Mouse (Mus musculus) lung, adult 2 months (tissue): ENCODE data around the gene Tmem234. TPM values are rescaled to one million over a fixed set of nuclear protein-coding genes. Genes with fewer than 3 reads are reported as not detected.

ENCODE experiments used
- DNase-seq: peaks from one replicate; pipeline ENCODE4 v3.0.0; 2022
- H3K4me1 ChIP-seq: fragments of 200-500 bp; 2 replicates; pipeline ENCODE4 v1.6.1; 2011; ENCODE audit warnings: low read length; ENCODE audit not compliant: control insufficient read depth, insufficient read depth
- H3K4me3 ChIP-seq: fragments of 200-500 bp; replicated peaks from 2 replicates; pipeline ENCODE3; 2011; ENCODE audit warnings: low read depth, mild to moderate bottlenecking, control low read depth, low read length; ENCODE audit errors: extremely low read depth
- CTCF ChIP-seq: fragments of 200-500 bp; IDR thresholded peaks from 2 replicates; pipeline ENCODE4 v1.5.1; 2011; ENCODE audit warnings: mild to moderate bottlenecking, low read length, control low read depth; ENCODE audit not compliant: insufficient read depth
- POLR2A ChIP-seq: fragments of 200-500 bp; IDR thresholded peaks from 2 replicates; pipeline ENCODE4 v1.6.1; 2011; ENCODE audit warnings: low read depth, mild to moderate bottlenecking, control low read depth, low read length, borderline replicate concordance; ENCODE audit errors: extremely low read depth
- WGBS: fragments of 180-500 bp; shearing (Covaris S2); methylation state at CpG from one replicate; pipeline ENCODE4 v1.1.7; 2018; 5-methylcytosine and 5-hydroxymethylcytosine counted together
- polyA plus RNA-seq: library from polyadenylated mRNA; depleted of rRNA; stranded (reverse); fragments of >200 nt; gene quantifications from 2 replicates; pipeline ENCODE4 v1.2.3, GENCODE M21; 2012

Tmem234 gene
- polyA plus RNA-seq, 1 experiment, result 136 TPM

- no peak for DNase-seq
- Histone ChIP-seq H3K4me3 (no peak overlapping the region), H3K4me1 (no peaks in the 10 kb centered on the region)
- TF ChIP-seq CTCF, result no peak
- TF ChIP-seq POLR2A, result no peak
- 68% methylated on average over 12 of the region's 12 CpGs for WGBS
Observed at GRCm38 (mm10) chr4:129609139-129609631, 8.7 kb downstream of the Tmem234 start.

GRCm38 (mm10) chr4:129610026-129610425, 9.6 kb downstream of the Tmem234 start:
- Histone ChIP-seq H3K4me1 (no peaks in the 10 kb centered on the region), H3K4me3 (no peak overlapping the region)
- WGBS, result 66% methylated on average over 4 of the region's 4 CpGs
- DNase-seq, result no peak
- no peak for TF ChIP-seq CTCF

- whole genome bisulfite sequencing, result 56% methylated on average over 4 of the region's 4 CpGs
- no peak for TF ChIP-seq POLR2A
- no peak for TF ChIP-seq CTCF
- no peak for DNase-seq
- no peaks in the 10 kb centered on the region for H3K4me1 ChIP-seq
- no peak overlapping the region for H3K4me3 ChIP-seq
Observed at GRCm38 (mm10) chr4:129610472-129610871, 10.0 kb downstream of the Tmem234 start.

- WGBS, result 63% methylated on average over 6 of the region's 6 CpGs
- H3K4me1 ChIP-seq, result no peaks in the 10 kb centered on the region
- peak; percentile 62 for DNase-seq
- no peak for TF ChIP-seq CTCF
- no peak for TF ChIP-seq POLR2A
- H3K4me3 ChIP-seq, result no peak within 1 kb of the TSS
Observed at GRCm38 (mm10) chr4:129614093-129614492, 13.6 kb downstream of the Tmem234 start, which contains the start of gene Dcdc2b. Gene Dcdc2b (minus strand): TSS chr4:129614257.

GRCm38 (mm10) chr4:129615801-129616290, 15.4 kb downstream of the Tmem234 start:
- DNase-seq, result no peak
- TF ChIP-seq POLR2A, result no peak
- no peak for TF ChIP-seq CTCF
- Histone ChIP-seq H3K4me3 (no peak overlapping the region), H3K4me1 (peaks cover 6% of the 10 kb centered on the region)
- 89% methylated on average over 9 of the region's 9 CpGs for WGBS

GRCm38 (mm10) chr4:129616631-129617030, 16.2 kb downstream of the Tmem234 start:
- H3K4me3 ChIP-seq, result no peak overlapping the region
- peaks cover 7% of the 10 kb centered on the region for H3K4me1 ChIP-seq
- WGBS, result 88% methylated on average over 3 of the region's 3 CpGs
- no peak for TF ChIP-seq CTCF
- TF ChIP-seq POLR2A, result no peak
- no peak for DNase-seq

GRCm38 (mm10) chr4:129617121-129617641, 16.7 kb downstream of the Tmem234 start:
- no peak overlapping the region for H3K4me3 ChIP-seq
- 89% methylated on average over 7 of the region's 7 CpGs for WGBS
- no peak for DNase-seq
- no peak for TF ChIP-seq POLR2A
- no peak for TF ChIP-seq CTCF
- H3K4me1 ChIP-seq, result peaks cover 8% of the 10 kb centered on the region

GRCm38 (mm10) chr4:129618031-129618430, 17.6 kb downstream of the Tmem234 start:
- Histone ChIP-seq H3K4me3 (no peak overlapping the region), H3K4me1 (peaks cover 15% of the 10 kb centered on the region)
- 90% methylated on average over 5 of the region's 5 CpGs for WGBS
- no peak for DNase-seq
- TF ChIP-seq POLR2A (no peak), CTCF (no peak)

GRCm38 (mm10) chr4:129618786-129619691, 18.6 kb downstream of the Tmem234 start, which contains the start of gene Iqcc:
Gene Iqcc (minus strand): TSS chr4:129619099.
- H3K4me1 ChIP-seq, result peaks cover 15% of the 10 kb centered on the region
- no peak for TF ChIP-seq CTCF
- TF ChIP-seq POLR2A, result peak; percentile 98; the same call in 1 of the 2 replicates
- peak; percentile 91 for DNase-seq
- 5% methylated on average over 44 of the region's 44 CpGs for WGBS
- H3K4me3 ChIP-seq, result peak within 1 kb of the TSS; percentile 96
